Mouse (Mus musculus) forebrain, embryonic 16.5 days (tissue): ENCODE data around the gene Pcca. TPM values are rescaled to one million over a fixed set of nuclear protein-coding genes. Genes with fewer than 3 reads are reported as not detected.

Source experiments
- ATAC-seq: fragments of 200-750 bp; cut with Nextera tagmentation; 2 replicates; pipeline ENCODE4 v1.8.0; 2017; ENCODE audit warnings: mild to moderate bottlenecking, moderate library complexity
- H3K27ac ChIP-seq: fragments of 300-500 bp; sonication (generic); 2 replicates; pipeline ENCODE4 v1.5.1; 2014; ENCODE audit warnings: low read length, control low read depth
- H3K27me3 ChIP-seq: fragments of 300-500 bp; sonication (generic); replicated peaks from 2 replicates; pipeline ENCODE4 v1.6.1; 2014; ENCODE audit warnings: low read length; ENCODE audit not compliant: control insufficient read depth, insufficient read depth
- H3K36me3 ChIP-seq: fragments of 300-500 bp; sonication (generic); 2 replicates; pipeline ENCODE4 v1.6.1; 2014; ENCODE audit not compliant: control insufficient read depth, insufficient read depth
- H3K4me1 ChIP-seq: fragments of 300-500 bp; sonication (generic); replicated peaks from 2 replicates; pipeline ENCODE4 v1.6.1; 2014; ENCODE audit warnings: low read length; ENCODE audit not compliant: control insufficient read depth, insufficient read depth
- H3K4me2 ChIP-seq: fragments of 300-500 bp; sonication (generic); 2 replicates; pipeline ENCODE4 v1.6.1; 2014; ENCODE audit warnings: mild to moderate bottlenecking, low read length, control low read depth
- H3K4me3 ChIP-seq: fragments of 300-500 bp; sonication (generic); replicated peaks from 2 replicates; pipeline ENCODE4 v1.5.1; 2014; ENCODE audit warnings: mild to moderate bottlenecking, low read length, control low read depth
- H3K9ac ChIP-seq: fragments of 300-500 bp; sonication (generic); replicated peaks from 2 replicates; pipeline ENCODE4 v1.6.1; 2014; ENCODE audit warnings: low read depth, low read length, control low read depth
- H3K9me3 ChIP-seq: fragments of 300-500 bp; sonication (generic); 2 replicates; pipeline ENCODE4 v1.6.1; 2016; ENCODE audit warnings: low read length; ENCODE audit not compliant: control insufficient read depth
- WGBS: fragments of 180-500 bp; shearing (Covaris S2); extraction: QIAGEN DNeasy Blood & Tissue Kit; methylation state at CpG from one replicate; pipeline ENCODE4 v1.1.7; 2014; 5-methylcytosine and 5-hydroxymethylcytosine counted together
- polyA plus RNA-seq: library from polyadenylated mRNA; unstranded; fragments of >200 nt; fragmentation: Nextera tagmentation; extraction: Ambion mirVana; gene quantifications from 2 replicates; pipeline ENCODE4 v1.2.1, GENCODE M21; 2015

Pcca gene
- polyA plus RNA-seq, 1 experiment from 2014 or later = 22.8 TPM

GRCm38 (mm10) chr14:122887278-122887677 lies 353.2 kb downstream of the Pcca start:
- 81% methylated on average over 1 of the region's 1 CpGs for WGBS

GRCm38 (mm10) chr14:122887702-122888479 lies 353.8 kb downstream of the Pcca start:
- H3K27ac ChIP-seq = no peak overlapping the region
- H3K9ac ChIP-seq = no peak overlapping the region
- peaks cover 25% of the 10 kb centered on the region for H3K4me1 ChIP-seq
- H3K36me3 ChIP-seq = no peaks in the 10 kb centered on the region
- no peaks in the 10 kb centered on the region for H3K9me3 ChIP-seq
- H3K27me3 ChIP-seq = no peaks in the 10 kb centered on the region
- H3K4me2 ChIP-seq = no peak overlapping the region
- ATAC-seq = no peak
- WGBS = 66% methylated on average over 3 of the region's 3 CpGs
- no peak overlapping the region for H3K4me3 ChIP-seq

More at GRCm38 (mm10) chr14:122887278-122887677, 353.2 kb downstream of the Pcca start:
- Histone ChIP-seq H3K4me3 (no peak overlapping the region), H3K27me3 (no peaks in the 10 kb centered on the region), H3K27ac (no peak overlapping the region), H3K4me2 (no peak overlapping the region), H3K9ac (no peak overlapping the region), H3K4me1 (peaks cover 31% of the 10 kb centered on the region), H3K36me3 (no peaks in the 10 kb centered on the region), H3K9me3 (no peaks in the 10 kb centered on the region)
- no peak for ATAC-seq

GRCm38 (mm10) chr14:122888480-122888872 lies 354.4 kb downstream of the Pcca start:
- Histone ChIP-seq H3K27me3 (no peaks in the 10 kb centered on the region), H3K9ac (no peak overlapping the region), H3K4me3 (no peak overlapping the region), H3K27ac (no peak overlapping the region), H3K4me2 (no peak overlapping the region), H3K36me3 (no peaks in the 10 kb centered on the region), H3K4me1 (peaks cover 19% of the 10 kb centered on the region), H3K9me3 (no peaks in the 10 kb centered on the region)
- no peak for ATAC-seq
- WGBS = 93% methylated on average over 1 of the region's 1 CpGs

GRCm38 (mm10) chr14:122891470-122891968 lies 357.4 kb downstream of the Pcca start:
- no peaks in the 10 kb centered on the region for H3K36me3 ChIP-seq
- WGBS = 96% methylated on average over 12 of the region's 12 CpGs
- no peaks in the 10 kb centered on the region for H3K9me3 ChIP-seq
- H3K4me2 ChIP-seq = no peak overlapping the region
- H3K4me3 ChIP-seq = no peak overlapping the region
- no peak overlapping the region for H3K27ac ChIP-seq
- no peak for ATAC-seq
- no peaks in the 10 kb centered on the region for H3K27me3 ChIP-seq
- no peaks in the 10 kb centered on the region for H3K4me1 ChIP-seq
- no peak overlapping the region for H3K9ac ChIP-seq

DNA sequence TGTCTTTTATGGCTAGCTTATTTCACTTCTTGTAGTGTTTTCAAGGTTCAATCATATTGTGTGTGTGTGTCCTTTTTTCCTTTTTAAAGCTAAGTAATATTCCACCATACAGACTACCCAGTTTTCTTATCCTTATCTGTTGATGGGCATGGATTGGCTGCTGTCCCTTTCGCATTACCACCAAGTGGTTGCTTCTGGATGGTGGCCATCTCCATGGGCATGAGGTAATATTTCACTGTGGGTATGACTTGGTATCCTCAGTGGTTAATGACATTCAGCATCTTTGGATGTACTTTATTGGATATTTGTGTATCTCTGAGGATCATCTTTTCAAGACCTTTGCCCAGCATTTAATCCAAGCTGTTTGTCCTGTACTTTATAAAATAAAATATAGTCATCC lies 362.0 kb downstream of the Pcca start:
- peaks cover 7% of the 10 kb centered on the region for H3K4me1 ChIP-seq
- H3K27me3 ChIP-seq = no peaks in the 10 kb centered on the region
- WGBS = 97% methylated on average over 1 of the region's 1 CpGs
- no peak overlapping the region for H3K27ac ChIP-seq
- H3K36me3 ChIP-seq = no peaks in the 10 kb centered on the region
- H3K4me3 ChIP-seq = no peak overlapping the region
- ATAC-seq = no peak
- H3K4me2 ChIP-seq = no peak overlapping the region
- H3K9me3 ChIP-seq = no peaks in the 10 kb centered on the region
- no peak overlapping the region for H3K9ac ChIP-seq

DNA sequence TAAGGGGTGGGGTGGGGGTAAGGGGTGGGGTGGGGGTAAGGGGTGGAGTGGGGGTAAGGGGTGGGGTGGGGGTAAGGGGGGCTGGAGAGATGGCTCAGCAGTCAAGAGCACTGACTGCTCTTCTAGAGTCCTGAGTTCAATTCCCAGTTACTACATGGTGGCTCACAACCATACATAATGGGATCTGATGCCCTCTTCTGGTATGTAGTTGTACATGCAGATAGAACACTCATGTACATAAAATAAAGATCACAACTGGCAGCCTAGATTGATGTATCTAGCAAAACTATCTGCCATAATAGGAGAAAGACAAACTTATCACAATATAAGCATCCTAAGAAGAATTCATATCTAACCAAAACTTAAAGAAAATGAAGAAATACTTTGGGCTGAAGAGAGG lies 364.4 kb downstream of the Pcca start:
- Histone ChIP-seq H3K4me2 (no peak overlapping the region), H3K36me3 (no peaks in the 10 kb centered on the region), H3K4me3 (no peak overlapping the region), H3K27ac (no peak overlapping the region), H3K9ac (no peak overlapping the region), H3K9me3 (no peaks in the 10 kb centered on the region), H3K27me3 (no peaks in the 10 kb centered on the region), H3K4me1 (peaks cover 18% of the 10 kb centered on the region)
- no peak for ATAC-seq

DNA sequence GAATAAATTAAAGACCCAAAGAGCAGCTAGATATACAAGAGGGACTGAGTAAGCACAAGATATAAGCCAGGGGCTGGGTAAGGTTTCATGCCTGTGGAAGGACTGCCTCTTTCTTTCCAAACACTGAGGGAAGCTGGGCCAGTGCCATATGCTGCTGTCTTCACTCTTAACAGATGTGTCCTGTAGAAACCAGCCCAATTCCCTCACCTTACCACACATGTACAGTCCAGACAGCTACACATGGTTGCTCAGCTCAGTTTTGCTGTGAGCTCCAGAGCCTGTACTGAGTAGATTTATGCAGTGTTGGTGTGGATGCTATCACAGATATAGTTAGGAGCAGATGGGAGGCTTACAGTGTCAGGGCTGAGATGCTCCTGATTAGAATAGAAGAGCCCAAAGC lies 366.6 kb downstream of the Pcca start:
- Histone ChIP-seq H3K27me3 (no peaks in the 10 kb centered on the region; the same call in 1 of the 2 replicates), H3K4me1 (peaks cover 18% of the 10 kb centered on the region), H3K9me3 (no peaks in the 10 kb centered on the region), H3K36me3 (no peaks in the 10 kb centered on the region), H3K4me3 (no peak overlapping the region), H3K9ac (no peak overlapping the region), H3K27ac (no peak overlapping the region), H3K4me2 (no peak overlapping the region)
- ATAC-seq = peak; percentile 72

GRCm38 (mm10) chr14:122901177-122901576 lies 367.1 kb downstream of the Pcca start:
- H3K36me3 ChIP-seq = no peaks in the 10 kb centered on the region
- no peak overlapping the region for H3K27ac ChIP-seq
- no peaks in the 10 kb centered on the region; the same call in 1 of the 2 replicates for H3K27me3 ChIP-seq
- no peak overlapping the region for H3K9ac ChIP-seq
- no peak overlapping the region for H3K4me2 ChIP-seq
- no peak overlapping the region for H3K4me3 ChIP-seq
- no peak for ATAC-seq
- 62% methylated on average over 3 of the region's 3 CpGs for whole genome bisulfite sequencing
- H3K9me3 ChIP-seq = no peaks in the 10 kb centered on the region
- H3K4me1 ChIP-seq = peaks cover 18% of the 10 kb centered on the region

- Histone ChIP-seq H3K4me1 (peaks cover 18% of the 10 kb centered on the region), H3K36me3 (no peaks in the 10 kb centered on the region), H3K4me3 (no peak overlapping the region), H3K9me3 (no peaks in the 10 kb centered on the region), H3K27ac (no peak overlapping the region), H3K9ac (no peak overlapping the region), H3K27me3 (no peaks in the 10 kb centered on the region; the same call in 1 of the 2 replicates), H3K4me2 (no peak overlapping the region)
- WGBS = 85% methylated on average over 2 of the region's 2 CpGs
- no peak for ATAC-seq
Measured at GRCm38 (mm10) chr14:122901715-122902114, 367.6 kb downstream of the Pcca start.
